Mouse (Mus musculus) monocyte, adult 2 months (primary cell): ENCODE measurements around the gene Ptprcap.
A peak's percentile ranks its signal among the peaks of the same experiment; 100 is the strongest.

Experiments
- DNase-seq, 2 experiments: peaks; one replicate each; pipeline ENCODE4 v3.0.0; 2022; ENCODE audit warnings: low spot score in 2 of 2, low read depth in 1 of 2

Gene Ptprcap

GRCm38 (mm10) chr19:4147782-4148490 is 5.5 kb upstream of the Ptprcap start:
- DNase-seq, result no peak

GRCm38 (mm10) chr19:4148491-4148806 is 5.0 kb upstream of the Ptprcap start, which contains the start of gene Coro1b:
TSS of gene Coro1b (plus strand) at chr19:4148619.
- peak; percentile 90 to 92 for DNase-seq

GRCm38 (mm10) chr19:4148819-4149218 is 4.6 kb upstream of the Ptprcap start:
- DNase-seq, result no peak

DNA sequence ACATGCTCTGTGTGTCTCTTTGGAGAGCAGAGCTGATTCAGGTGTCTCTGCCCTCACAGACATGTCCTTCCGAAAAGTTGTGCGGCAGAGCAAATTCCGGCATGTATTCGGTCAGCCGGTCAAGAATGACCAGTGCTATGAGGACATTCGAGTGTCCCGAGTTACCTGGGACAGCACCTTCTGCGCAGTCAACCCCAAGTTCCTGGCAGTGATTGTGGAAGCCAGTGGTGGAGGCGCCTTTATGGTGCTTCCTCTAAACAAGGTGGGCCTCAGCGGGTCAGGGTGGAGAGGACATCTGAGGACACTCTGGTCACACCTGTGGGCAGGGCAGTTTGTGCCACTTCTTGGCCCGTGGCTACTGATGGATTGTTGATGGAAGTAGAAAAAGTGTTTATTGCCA is 4.1 kb upstream of the Ptprcap start:
- DNase-seq, result no peak

GRCm38 (mm10) chr19:4149764-4150461 is 3.5 kb upstream of the Ptprcap start:
- no peak for DNase-seq

GRCm38 (mm10) chr19:4150567-4151487 is 2.6 kb upstream of the Ptprcap start:
- DNase-seq, result no peak

DNA sequence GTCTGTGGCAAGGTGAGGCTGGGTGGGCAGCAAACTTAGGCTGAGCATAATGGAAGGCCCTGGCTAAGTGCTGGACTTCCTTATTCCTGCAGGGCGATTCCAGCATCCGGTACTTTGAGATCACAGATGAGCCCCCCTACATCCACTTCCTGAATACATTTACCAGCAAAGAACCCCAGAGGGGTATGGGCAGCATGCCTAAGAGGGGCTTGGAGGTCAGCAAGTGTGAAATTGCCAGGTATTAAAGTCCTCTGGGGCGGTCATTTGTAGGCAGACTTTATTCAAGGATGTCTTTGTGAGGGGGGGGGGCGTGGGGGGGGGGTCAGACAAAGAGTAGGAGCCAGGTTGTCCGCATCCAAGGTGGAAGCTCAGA is 1.9 kb upstream of the Ptprcap start:
- DNase-seq, result no peak

- no peak for DNase-seq
These were observed 1.5 kb upstream of the Ptprcap start for GRCm38 (mm10) chr19:4151898-4152297.

DNA sequence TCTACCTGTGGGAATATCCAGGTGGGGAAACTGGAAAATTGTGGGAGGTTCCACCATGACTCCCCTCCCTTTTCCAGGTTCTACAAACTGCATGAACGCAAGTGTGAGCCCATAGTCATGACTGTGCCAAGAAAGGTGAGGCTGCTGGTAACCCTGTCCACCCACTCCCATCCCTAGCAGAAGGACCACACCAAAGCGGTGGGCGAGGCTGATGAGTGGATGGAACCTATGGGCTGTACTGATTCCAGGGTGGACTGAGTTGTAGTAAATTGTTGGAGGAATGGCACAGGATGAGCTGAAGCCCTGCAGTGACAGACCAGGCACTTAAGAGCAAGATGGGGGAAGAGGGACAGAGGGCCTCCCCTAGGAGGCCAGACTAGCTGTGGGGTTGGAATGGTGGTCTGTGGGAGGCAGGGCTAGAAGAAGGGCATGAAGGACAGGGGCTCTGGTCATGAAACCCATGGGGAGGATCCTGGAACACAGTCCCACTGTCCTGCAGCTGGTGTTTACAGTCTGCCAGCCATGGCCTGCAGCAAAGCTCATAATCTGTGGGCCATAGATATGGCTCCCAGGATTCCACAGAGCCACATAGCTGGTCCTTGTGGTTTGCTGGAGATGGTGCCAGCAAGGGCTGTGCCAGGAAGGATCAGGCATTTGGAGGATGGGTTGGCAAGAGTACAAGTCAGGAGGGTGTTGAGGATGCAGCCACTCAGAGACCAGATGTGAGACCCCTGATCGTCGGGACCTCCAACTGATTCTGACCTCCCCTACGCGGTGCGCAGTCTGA is 766 bp upstream of the Ptprcap start:
- DNase-seq, result no peak

DNA sequence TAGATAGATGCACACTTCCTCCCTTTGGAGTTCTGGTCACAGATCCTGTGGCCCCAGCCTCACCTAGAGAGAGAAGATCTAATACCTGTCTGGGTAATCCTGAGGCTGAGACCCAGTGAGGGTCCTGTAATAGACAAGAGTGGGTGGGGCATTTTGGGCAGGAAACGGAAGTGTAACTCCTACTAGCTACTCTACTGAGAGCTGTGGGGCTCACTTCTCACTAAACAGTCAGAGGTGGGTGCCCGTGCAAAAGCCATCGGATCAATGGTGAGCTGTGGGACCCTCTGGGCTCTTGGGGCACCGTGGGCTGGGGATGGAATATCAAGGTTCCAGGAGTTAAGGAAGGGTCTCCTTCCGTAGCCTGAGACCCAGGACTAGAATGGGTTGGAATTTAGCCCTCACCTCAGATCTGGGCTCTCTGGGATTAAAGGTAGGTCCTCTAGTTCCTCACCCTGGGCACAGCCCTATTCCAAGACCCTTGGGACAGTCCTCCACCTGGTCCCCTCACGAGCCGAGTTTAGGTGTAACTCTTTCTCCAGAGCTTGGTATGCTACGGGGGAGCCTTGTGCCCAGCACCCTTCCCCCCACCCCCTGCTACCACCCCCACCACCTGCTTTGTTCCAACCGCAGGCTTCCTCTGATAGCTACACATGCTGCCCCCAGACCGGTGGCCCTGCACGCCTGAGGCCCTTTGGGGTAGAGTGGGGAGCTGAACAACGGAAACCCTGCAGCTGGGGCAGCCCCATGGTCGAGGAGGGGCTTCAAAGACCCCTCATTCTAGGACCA is 1.2 kb downstream of the Ptprcap start:
- DNase-seq, result no peak

GRCm38 (mm10) chr19:4155223-4156072 is 2.0 kb downstream of the Ptprcap start:
- no peak for DNase-seq

DNA sequence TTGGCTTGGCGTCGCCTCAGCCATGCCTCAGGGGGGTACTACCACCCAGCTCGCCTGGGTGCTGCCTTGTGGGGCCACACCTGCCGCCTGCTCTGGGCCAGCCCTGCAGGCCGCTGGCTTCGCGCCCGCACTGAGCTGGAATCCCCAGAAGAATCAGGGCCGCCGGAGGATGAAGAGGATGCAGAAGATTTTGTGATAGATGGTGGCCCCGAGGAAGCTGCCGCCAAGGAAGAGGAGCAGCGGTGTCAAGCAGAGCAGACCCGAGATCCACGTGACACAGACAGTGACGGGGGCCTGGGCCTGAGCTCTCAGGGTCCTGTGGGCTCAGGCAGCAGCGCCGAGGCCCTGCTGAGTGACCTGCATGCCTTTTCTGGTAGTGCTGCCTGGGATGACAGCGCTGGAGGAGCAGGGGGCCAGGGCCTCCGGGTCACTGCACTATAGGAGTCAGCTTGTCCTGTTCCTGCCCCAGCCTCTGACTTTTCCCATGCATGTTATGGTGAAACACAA is 2.7 kb downstream of the Ptprcap start:
- no peak for DNase-seq

GRCm38 (mm10) chr19:4156771-4157170 is 3.4 kb downstream of the Ptprcap start:
- DNase-seq, result no peak

GRCm38 (mm10) chr19:4159049-4159448 is 5.6 kb downstream of the Ptprcap start:
- DNase-seq, result no peak

DNA sequence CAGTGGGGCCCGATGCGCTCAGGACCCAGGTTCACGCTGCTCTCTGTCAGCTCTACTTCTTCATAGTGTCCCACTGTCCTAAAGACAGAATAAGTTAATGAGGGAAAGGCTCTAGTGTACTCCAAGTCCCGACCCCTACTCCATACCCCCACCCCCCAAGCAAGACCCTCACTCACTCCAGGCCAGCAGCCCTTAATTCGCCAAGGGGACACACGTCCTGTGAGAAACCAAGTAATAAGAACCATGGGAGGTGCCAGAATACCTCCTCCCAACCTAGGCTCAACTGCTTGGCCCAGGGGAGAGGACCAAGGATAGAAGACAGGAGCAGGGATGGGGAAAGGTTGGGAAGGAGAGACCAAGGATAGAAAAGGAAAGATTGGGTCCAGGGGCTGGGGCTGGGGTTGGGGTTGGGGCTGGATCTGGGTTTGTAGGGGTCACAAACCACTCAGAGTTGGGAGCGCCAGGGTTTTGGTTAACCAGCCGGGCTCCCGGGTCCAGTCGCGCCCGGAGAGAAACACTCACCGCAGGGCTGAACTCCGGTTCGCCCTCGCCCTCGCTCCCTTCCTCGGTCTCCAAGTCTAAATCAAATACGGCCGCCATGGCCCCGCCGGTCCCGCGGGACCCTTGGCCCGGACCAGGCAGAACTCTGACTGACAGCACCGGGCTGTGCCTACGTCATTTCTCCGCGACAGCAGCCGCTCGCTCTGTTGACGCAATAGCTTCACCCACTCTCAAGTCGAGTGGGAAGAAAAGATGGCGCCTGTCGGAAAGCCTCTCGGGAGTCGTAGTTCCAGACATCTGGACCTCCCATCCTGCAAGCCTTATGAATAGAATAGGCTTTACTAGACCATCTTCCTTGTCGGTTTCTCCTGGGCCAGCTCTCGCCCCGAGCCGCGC is 9.5 kb downstream of the Ptprcap start, which contains the start of gene Rps6kb2:
TSS of gene Rps6kb2 (minus strand) at position 709 of the 897 bp plus-strand sequence.
- peak; percentile 83 to 91 for DNase-seq

GRCm38 (mm10) chr19:4163543-4163887 is 10.1 kb downstream of the Ptprcap start:
- DNase-seq, result no peak

DNA sequence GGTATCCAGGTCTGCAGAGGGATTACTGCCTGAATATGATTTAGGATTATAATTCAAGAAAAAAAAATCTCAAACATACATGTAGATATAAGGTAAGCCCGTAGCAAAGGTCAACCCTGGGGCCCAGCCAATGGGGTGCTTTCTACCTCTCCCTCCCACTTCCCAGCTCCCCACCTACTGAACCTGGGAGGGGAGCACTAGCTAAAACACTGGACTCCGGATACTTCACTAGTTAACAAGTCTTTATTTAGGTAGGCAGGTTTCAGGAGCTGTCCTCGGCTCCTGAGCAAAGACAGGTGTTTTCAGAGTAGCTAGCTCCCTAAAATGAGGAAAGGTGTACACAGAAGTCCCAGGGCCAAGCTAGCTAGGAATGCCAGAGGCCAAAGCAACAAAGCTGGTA is 10.7 kb downstream of the Ptprcap start:
- no peak for DNase-seq

GRCm38 (mm10) chr19:4164721-4165120 is 11.3 kb downstream of the Ptprcap start:
- DNase-seq, result no peak
